Mouse (Mus musculus): Measurements from ENCODE around the gene Psma7. TPM values are rescaled to one million over a fixed set of nuclear protein-coding genes. Genes with fewer than 3 reads are reported as not detected.

Gene Psma7
- total and polyA plus RNA-seq, 3 experiments, result 394 to 515 (median 458) TPM

- H3K9ac ChIP-seq (ENCODE audit: control insufficient read depth, low read depth, low read length, poor library complexity, severe bottlenecking), result peak overlapping the region; percentile 79
- H3K36me3 ChIP-seq (ENCODE audit: control insufficient read depth in 1 of 2, insufficient read depth in 2 of 2, low read length in 2 of 2), result peaks cover 7 to 13% of the 10 kb centered on the region in 2 experiments; a peak in 3 of 4 replicates
- no peak overlapping the region for H3K27ac ChIP-seq (ENCODE audit: control insufficient read depth, low read depth, low read length)
- no peak for TF ChIP-seq ZMIZ1 (IDR thresholded peaks at IDR 0.05; ENCODE audit: low read depth, low read length)
- TF ChIP-seq MEF2A (IDR thresholded peaks at IDR 0.05; ENCODE audit: extremely low read depth, insufficient replicate concordance, low read depth, low read length, poor library complexity, severe bottlenecking), result no peak
- TF ChIP-seq UBTF (IDR thresholded peaks at IDR 0.05; ENCODE audit: borderline replicate concordance, insufficient read depth, low read depth, low read length), result no peak
- TF ChIP-seq SMC3 (IDR thresholded peaks at IDR 0.05; ENCODE audit: low read depth, low read length), result no peak
- no peak for TF ChIP-seq CTCF (IDR thresholded peaks at IDR 0.05 in 2 of 3, conservative IDR thresholded peaks at IDR 0.05 in 1 of 3; ENCODE audit: control insufficient read depth in 1 of 3, insufficient read depth in 1 of 3, low read depth in 2 of 3, low read length in 3 of 3, poor library complexity in 1 of 3, severe bottlenecking in 1 of 3)
- TF ChIP-seq MAZ (IDR thresholded peaks at IDR 0.05; ENCODE audit: low read depth, low read length), result no peak
- no peak for TF ChIP-seq USF1 (IDR thresholded peaks at IDR 0.05; ENCODE audit: low read depth, low read length)
- no peak for TF ChIP-seq CHD2 (IDR thresholded peaks at IDR 0.05; ENCODE audit: low read length)
- no peak for TF ChIP-seq TCF12 (IDR thresholded peaks at IDR 0.05; ENCODE audit: low read depth, low read length)
- TF ChIP-seq MXI1 (IDR thresholded peaks at IDR 0.05; ENCODE audit: low read depth, low read length), result no peak
- no peak for TF ChIP-seq MAX (IDR thresholded peaks at IDR 0.05; ENCODE audit: low read length)
- TF ChIP-seq GABPA (IDR thresholded peaks at IDR 0.05; ENCODE audit: low read depth, low read length), result no peak
- TF ChIP-seq JUND (IDR thresholded peaks at IDR 0.05; ENCODE audit: low read depth, low read length), result no peak
- TF ChIP-seq ETS1 (IDR thresholded peaks at IDR 0.05; ENCODE audit: low read depth, low read length), result no peak
- TF ChIP-seq POLR2A (IDR thresholded peaks at IDR 0.05; ENCODE audit: control insufficient read depth in 1 of 2, insufficient read depth in 1 of 2, low read depth in 1 of 2, low read length in 2 of 2, poor library complexity in 1 of 2), result no peak
- TF ChIP-seq KAT2A (conservative IDR thresholded peaks at IDR 0.05; ENCODE audit: low read depth, low read length), result no peak
- no peak for TF ChIP-seq SIN3A (IDR thresholded peaks at IDR 0.05; ENCODE audit: low read length)
- peak overlapping the region; percentile 75 to 80 for H3K4me3 ChIP-seq (ENCODE audit: control insufficient read depth in 1 of 2, insufficient read depth in 1 of 2, low read depth in 2 of 2, low read length in 2 of 2)
- H3K79me2 ChIP-seq (ENCODE audit: control insufficient read depth, insufficient read depth, low read length, poor library complexity), result peaks cover 32% of the 10 kb centered on the region
- peaks cover 3 to 16% of the 10 kb centered on the region in 2 experiments for H3K4me1 ChIP-seq (ENCODE audit: control insufficient read depth in 1 of 2, insufficient read depth in 2 of 2, low read length in 2 of 2)
- DNase-seq (ENCODE audit: low read depth, low spot score), result no peak
- H3K27me3 ChIP-seq (ENCODE audit: control insufficient read depth in 1 of 2, insufficient read depth in 2 of 2, low read length in 2 of 2), result peaks cover 2 to 5% of the 10 kb centered on the region in 2 experiments; a peak in 3 of 4 replicates
- no peaks in the 10 kb centered on the region for H3K9me3 ChIP-seq (replicated peaks; ENCODE audit: insufficient read depth, low read length)
These were observed 16.4 kb downstream of the Psma7 start for GRCm38 (mm10) chr2:180025861-180026200.

GRCm38 (mm10) chr2:180025135-180025860 lies 16.9 kb downstream of the Psma7 start:
- Histone ChIP-seq H3K9ac (ENCODE audit: control insufficient read depth, low read depth, low read length, poor library complexity, severe bottlenecking) (peak overlapping the region; percentile 79), H3K4me3 (ENCODE audit: control insufficient read depth in 1 of 2, insufficient read depth in 1 of 2, low read depth in 2 of 2, low read length in 2 of 2) (peak overlapping the region; percentile 75 to 80), H3K27me3 (ENCODE audit: control insufficient read depth in 1 of 2, insufficient read depth in 2 of 2, low read length in 2 of 2) (peaks cover 2 to 5% of the 10 kb centered on the region in 2 experiments; a peak in 3 of 4 replicates), H3K27ac (ENCODE audit: control insufficient read depth, low read depth, low read length) (peak overlapping the region; percentile 55), H3K79me2 (ENCODE audit: control insufficient read depth, insufficient read depth, low read length, poor library complexity) (peaks cover 32% of the 10 kb centered on the region), H3K4me1 (ENCODE audit: control insufficient read depth in 1 of 2, insufficient read depth in 2 of 2, low read length in 2 of 2) (peaks cover 3 to 16% of the 10 kb centered on the region in 2 experiments), H3K9me3 (replicated peaks; ENCODE audit: insufficient read depth, low read length) (no peaks in the 10 kb centered on the region), H3K36me3 (ENCODE audit: control insufficient read depth in 1 of 2, insufficient read depth in 2 of 2, low read length in 2 of 2) (peaks cover 6 to 13% of the 10 kb centered on the region in 2 experiments; a peak in 3 of 4 replicates)
- TF ChIP-seq MAZ (IDR thresholded peaks at IDR 0.05; ENCODE audit: low read depth, low read length) (0 out of 2 replicates have a peak, but pooled peaks have one; percentile 37), MAX (IDR thresholded peaks at IDR 0.05; ENCODE audit: low read length) (no peak)
- peak; percentile 56 for DNase-seq (ENCODE audit: low read depth, low spot score)
